10 mouse cellular contexts compared by ENCODE assay signal in genomic region chr9:94668589-94668988, GRCm38 (mm10). TPM values are rescaled to one million over a fixed set of nuclear protein-coding genes. Genes with fewer than 3 reads are reported as not detected.
A peak's percentile ranks its signal among the peaks of the same experiment; 100 is the strongest.
DNase-seq lines count a peak whose midpoint lies in the region; ATAC-seq lines count a peak whose summit lies in the region.
"Had no signal": no experiment of that assay in that cellular context is flagged by ENCODE, and none has a peak within 500 bp of the region (broad histone marks: within the 10 kb centered on the region; RNA-seq: fewer than 3 reads in every experiment).

No protein-coding gene starts in this region.

- peak; percentile 18 for DNase-seq in cerebellum, adult 11-12 months
- no peak for DNase-seq in cerebellum, adult 9-10 months
- peak; percentile 33 to 39 for DNase-seq in spleen, postnatal 36 days (ENCODE audit: low spot score in 2 of 2)
- DNase-seq in spleen, postnatal 14 days (ENCODE audit: low spot score in 2 of 2), result no peak
- DNase-seq in thymus, postnatal 0 days (ENCODE audit: low spot score), result peak; percentile 86
- no peak for DNase-seq in kidney, postnatal 10 days

- H3K4me3 ChIP-seq in macrophage (ENCODE audit: inconsistent target), result no peak overlapping the region; the same call in 1 of the 2 replicates

- ATAC-seq in inflammation-experienced regulatory T-cells, adult 6 months, result peak; percentile 83

- peak overlapping the region; percentile 78 for H3K27ac ChIP-seq in macrophage
- H3K27ac ChIP-seq: hindbrain, embryonic 15.5 days had no signal

- H3K79me2 ChIP-seq in macrophage (ENCODE audit: inconsistent target), result peaks cover 37% of the 10 kb centered on the region

- H3K36me3 ChIP-seq in macrophage (ENCODE audit: inconsistent target), result no peaks in the 10 kb centered on the region
- H3K36me3 ChIP-seq: G1E; hindbrain, embryonic 15.5 days had no signal

- WGBS in macrophage (ENCODE audit: missing documents), result 9% methylated on average over 7 of the region's 7 CpGs

RNA-seq across cellular contexts. Expression of gene Slc9a9, which starts 1.1 kb away (rescaled TPM):
- 10 to 100 TPM; 36.4 to 65.4 (median 52.3) TPM for polyA plus RNA-seq in inflammation-experienced regulatory T-cells, adult 6 months (2017; shearing (Covaris generic))
- 1,000 to 10,000 TPM in 8 of 26 experiments, 100 to 1,000 TPM in 18; 260 to 1,350 (median 482) TPM for total RNA-seq in macrophage (2018; cell fraction: chromatin; rRNA removed)
- 100 to 1,000 TPM in 13 of 26 experiments, 10 to 100 TPM in 13; 44.5 to 321 (median 150) TPM for total RNA-seq in macrophage (2018; cell fraction: cytosol; rRNA removed)
- 1,000 to 10,000 TPM in 2 of 26 experiments, 100 to 1,000 TPM in 23, 10 to 100 TPM in 1; 86.3 to 1,212 (median 410) TPM for total RNA-seq in macrophage (2018; cell fraction: nucleus; rRNA removed)
- 108 to 246 TPM (median 219 TPM) in 3 replicates for polyA plus RNA-seq in macrophage (2018)
- polyA plus RNA-seq in thymus, postnatal 0 days (2015; fragmentation: Nextera tagmentation; extraction: Ambion mirVana), result 40.5 and 44.5 TPM in 2 replicates
- polyA plus RNA-seq: G1E had no signal

Comparison
In these comparisons a context has a peak if more than half of its experiments do, and no peak if none do; other contexts are left out.
1. DNase-seq: peak in cerebellum, adult 11-12 months (single experiment), spleen, postnatal 36 days (2 of 2) and thymus, postnatal 0 days (single experiment); none in cerebellum, adult 9-10 months (single experiment), spleen, postnatal 14 days (0 of 2) and kidney, postnatal 10 days (single experiment).